Mouse (Mus musculus): ENCODE results near the gene Olfr418. TPM values are rescaled to one million over a fixed set of nuclear protein-coding genes. Genes with fewer than 3 reads are reported as not detected.
"Not testable (repeated sequence)": the region's sequence is repeated elsewhere in the genome, so short reads cannot be mapped to it uniquely, and the experiment has no call there.

The Olfr418 gene
- polyA plus RNA-seq (2012; rRNA removed), result not detected in 2 replicates

- H3K4me1 ChIP-seq (ENCODE audit: control insufficient read depth, insufficient read depth, low read length), result no peaks in the 10 kb centered on the region
- DNase-seq, result no peak
- TF ChIP-seq CTCF (IDR thresholded peaks at IDR 0.05; ENCODE audit: insufficient read depth, low read length), result no peak
- TF ChIP-seq POLR2A (IDR thresholded peaks at IDR 0.05; ENCODE audit: borderline replicate concordance, extremely low read depth, low read depth, low read length), result no peak
- no peak within 1 kb of the TSS for H3K4me3 ChIP-seq (replicated peaks; ENCODE audit: extremely low read depth, low read depth, low read length)
Measured at GRCm38 (mm10) chr1:173265701-173266100, at the start of gene Olfr418. Olfr418 (plus strand) TSS chr1:173266001.

GRCm38 (mm10) chr1:173216481-173216880 is 49.3 kb upstream of the Olfr418 start:
- no peak overlapping the region for H3K4me3 ChIP-seq (replicated peaks; ENCODE audit: extremely low read depth, low read depth, low read length)
- WGBS, result 84% methylated on average over 3 of the region's 3 CpGs
- no peak for TF ChIP-seq POLR2A (IDR thresholded peaks at IDR 0.05; ENCODE audit: borderline replicate concordance, extremely low read depth, low read depth, low read length)
- no peak for TF ChIP-seq CTCF (IDR thresholded peaks at IDR 0.05; ENCODE audit: insufficient read depth, low read length)
- no peaks in the 10 kb centered on the region for H3K4me1 ChIP-seq (ENCODE audit: control insufficient read depth, insufficient read depth, low read length)
- DNase-seq, result no peak

- WGBS, result 59% methylated on average over 2 of the region's 2 CpGs
- H3K4me1 ChIP-seq (ENCODE audit: control insufficient read depth, insufficient read depth, low read length), result no peaks in the 10 kb centered on the region
- no peak for TF ChIP-seq POLR2A (IDR thresholded peaks at IDR 0.05; ENCODE audit: borderline replicate concordance, extremely low read depth, low read depth, low read length)
- TF ChIP-seq CTCF (IDR thresholded peaks at IDR 0.05; ENCODE audit: insufficient read depth, low read length), result no peak
- H3K4me3 ChIP-seq (replicated peaks; ENCODE audit: extremely low read depth, low read depth, low read length), result no peak within 1 kb of the TSS
- no peak for DNase-seq
Measured at GRCm38 (mm10) chr1:173227081-173227480, 38.7 kb upstream of the Olfr418 start, which contains the start of gene Fcer1a. Fcer1a (minus strand) TSS chr1:173227214.

- 64% methylated on average over 1 of the region's 1 CpGs for WGBS
- not testable (repeated sequence) for H3K4me1 ChIP-seq (ENCODE audit: control insufficient read depth, insufficient read depth, low read length); H3K4me3 ChIP-seq (replicated peaks; ENCODE audit: extremely low read depth, low read depth, low read length); DNase-seq
Measured at GRCm38 (mm10) chr1:173237004-173237403, 28.8 kb upstream of the Olfr418 start.

- Histone ChIP-seq H3K4me1 (ENCODE audit: control insufficient read depth, insufficient read depth, low read length) (no peaks in the 10 kb centered on the region), H3K4me3 (replicated peaks; ENCODE audit: extremely low read depth, low read depth, low read length) (no peak overlapping the region)
- no peak for DNase-seq
- 85% methylated on average over 3 of the region's 3 CpGs for WGBS
- TF ChIP-seq POLR2A (IDR thresholded peaks at IDR 0.05; ENCODE audit: borderline replicate concordance, extremely low read depth, low read depth, low read length), result no peak
- TF ChIP-seq CTCF (IDR thresholded peaks at IDR 0.05; ENCODE audit: insufficient read depth, low read length), result no peak
Measured at GRCm38 (mm10) chr1:173249888-173250287, 15.9 kb upstream of the Olfr418 start.

- 72% methylated on average over 3 of the region's 3 CpGs for WGBS
- H3K4me1 ChIP-seq (ENCODE audit: control insufficient read depth, insufficient read depth, low read length), result no peaks in the 10 kb centered on the region
- TF ChIP-seq POLR2A (IDR thresholded peaks at IDR 0.05; ENCODE audit: borderline replicate concordance, extremely low read depth, low read depth, low read length), result no peak
- no peak for TF ChIP-seq CTCF (IDR thresholded peaks at IDR 0.05; ENCODE audit: insufficient read depth, low read length)
- DNase-seq, result no peak
- no peak within 1 kb of the TSS for H3K4me3 ChIP-seq (replicated peaks; ENCODE audit: extremely low read depth, low read depth, low read length)
Measured at GRCm38 (mm10) chr1:173277677-173278076, 11.9 kb downstream of the Olfr418 start, which contains the start of gene Mptx2. Mptx2 (minus strand) TSS chr1:173277777.

- not testable (repeated sequence) for DNase-seq; H3K4me1 ChIP-seq (ENCODE audit: control insufficient read depth, insufficient read depth, low read length); H3K4me3 ChIP-seq (replicated peaks; ENCODE audit: extremely low read depth, low read depth, low read length)
- WGBS, result 30% methylated on average over 3 of the region's 3 CpGs
Measured at GRCm38 (mm10) chr1:173302795-173303194, 37.0 kb downstream of the Olfr418 start.

- not testable (repeated sequence) for H3K4me1 ChIP-seq (ENCODE audit: control insufficient read depth, insufficient read depth, low read length); DNase-seq; H3K4me3 ChIP-seq (replicated peaks; ENCODE audit: extremely low read depth, low read depth, low read length)
- 58% methylated on average over 7 of the region's 7 CpGs for WGBS
Measured at GRCm38 (mm10) chr1:173313535-173314050, 47.8 kb downstream of the Olfr418 start.

- Histone ChIP-seq H3K4me1 (ENCODE audit: control insufficient read depth, insufficient read depth, low read length) (no peaks in the 10 kb centered on the region), H3K4me3 (replicated peaks; ENCODE audit: extremely low read depth, low read depth, low read length) (no peak overlapping the region)
- TF ChIP-seq POLR2A (IDR thresholded peaks at IDR 0.05; ENCODE audit: borderline replicate concordance, extremely low read depth, low read depth, low read length) (no peak), CTCF (IDR thresholded peaks at IDR 0.05; ENCODE audit: insufficient read depth, low read length) (no peak)
- WGBS, result 60% methylated on average over 3 of the region's 3 CpGs
- no peak for DNase-seq
Measured at GRCm38 (mm10) chr1:173315725-173316124, 49.9 kb downstream of the Olfr418 start.

GRCm38 (mm10) chr1:173317925-173318477 is 52.2 kb downstream of the Olfr418 start:
- H3K4me3 ChIP-seq (replicated peaks; ENCODE audit: extremely low read depth, low read depth, low read length), result no peak overlapping the region
- no peak for TF ChIP-seq CTCF (IDR thresholded peaks at IDR 0.05; ENCODE audit: insufficient read depth, low read length)
- TF ChIP-seq POLR2A (IDR thresholded peaks at IDR 0.05; ENCODE audit: borderline replicate concordance, extremely low read depth, low read depth, low read length), result no peak
- DNase-seq, result no peak
- WGBS, result 74% methylated on average over 2 of the region's 2 CpGs
- H3K4me1 ChIP-seq (ENCODE audit: control insufficient read depth, insufficient read depth, low read length), result no peaks in the 10 kb centered on the region
